Mouse (Mus musculus) natural killer cell, adult 2 months (primary cell): ENCODE data around the gene Dhrs7b.
"Not testable (repeated sequence)": the region's sequence is repeated elsewhere in the genome, so short reads cannot be mapped to it uniquely, and the experiment has no call there.

ENCODE experiments used
- DNase-seq, 2 experiments: peaks; one replicate each; pipeline ENCODE4 v3.0.0; 2022; ENCODE audit warnings: low spot score in 2 of 2

Gene Dhrs7b

GRCm38 (mm10) chr11:60841467-60842200 lies 11.2 kb downstream of the Dhrs7b start:
- no peak for DNase-seq

- no peak for DNase-seq
These were observed 13.0 kb downstream of the Dhrs7b start for GRCm38 (mm10) chr11:60843412-60843811.

- no peak for DNase-seq
These were observed 15.0 kb downstream of the Dhrs7b start for GRCm38 (mm10) chr11:60845415-60845814.

- no peak for DNase-seq
These were observed 26.2 kb downstream of the Dhrs7b start for GRCm38 (mm10) chr11:60856587-60856986.

GRCm38 (mm10) chr11:60861993-60862392 lies 31.6 kb downstream of the Dhrs7b start:
- DNase-seq = no peak

GRCm38 (mm10) chr11:60863196-60863595 lies 32.8 kb downstream of the Dhrs7b start:
- no peak for DNase-seq

- DNase-seq = no peak
These were observed 33.7 kb downstream of the Dhrs7b start for GRCm38 (mm10) chr11:60864166-60864565.

GRCm38 (mm10) chr11:60864916-60865315 lies 34.5 kb downstream of the Dhrs7b start:
- DNase-seq = no peak

GRCm38 (mm10) chr11:60866021-60866420 lies 35.6 kb downstream of the Dhrs7b start:
- DNase-seq = no peak

- DNase-seq = no peak
These were observed 37.0 kb downstream of the Dhrs7b start for GRCm38 (mm10) chr11:60867456-60867855.

GRCm38 (mm10) chr11:60867904-60868303 lies 37.5 kb downstream of the Dhrs7b start:
- no peak for DNase-seq

- DNase-seq = not testable (repeated sequence)
These were observed 39.0 kb downstream of the Dhrs7b start for GRCm38 (mm10) chr11:60869471-60869870.

- no peak for DNase-seq
These were observed 41.0 kb downstream of the Dhrs7b start for GRCm38 (mm10) chr11:60871409-60871808.

- DNase-seq = no peak
These were observed 42.7 kb downstream of the Dhrs7b start for GRCm38 (mm10) chr11:60873101-60873500.

GRCm38 (mm10) chr11:60878056-60878612 lies 47.7 kb downstream of the Dhrs7b start:
- DNase-seq = peak; percentile 23 to 29

GRCm38 (mm10) chr11:60878675-60879294 lies 48.4 kb downstream of the Dhrs7b start, which contains the start of gene Tmem11:
TSS of gene Tmem11 (minus strand) at chr11:60879272.
- peak; percentile 89 to 92 for DNase-seq

- DNase-seq = peak; percentile 52 to 72
These were observed 49.0 kb downstream of the Dhrs7b start for GRCm38 (mm10) chr11:60879423-60879822.

- DNase-seq = no peak
These were observed 50.1 kb downstream of the Dhrs7b start for GRCm38 (mm10) chr11:60880559-60880958.

- no peak for DNase-seq
These were observed 52.0 kb downstream of the Dhrs7b start for GRCm38 (mm10) chr11:60882386-60882785.

- DNase-seq = not testable (repeated sequence)
These were observed 56.6 kb downstream of the Dhrs7b start for GRCm38 (mm10) chr11:60886986-60887385.

GRCm38 (mm10) chr11:60889861-60890260 lies 59.4 kb downstream of the Dhrs7b start:
- no peak for DNase-seq

GRCm38 (mm10) chr11:60890286-60890685 lies 59.9 kb downstream of the Dhrs7b start:
- no peak for DNase-seq

- DNase-seq = no peak
These were observed 60.3 kb downstream of the Dhrs7b start for GRCm38 (mm10) chr11:60890744-60891143.
